Mouse (Mus musculus): ENCODE measurements around the gene Wtip. TPM values are rescaled to one million over a fixed set of nuclear protein-coding genes. Genes with fewer than 3 reads are reported as not detected.
"Not testable (repeated sequence)": the region's sequence is repeated elsewhere in the genome, so short reads cannot be mapped to it uniquely, and the experiment has no call there.

Wtip gene
- polyA plus RNA-seq (2012; ENCODE audit: insufficient read depth, low replicate concordance): 1.2 and 1.7 TPM in 2 replicates

DNA sequence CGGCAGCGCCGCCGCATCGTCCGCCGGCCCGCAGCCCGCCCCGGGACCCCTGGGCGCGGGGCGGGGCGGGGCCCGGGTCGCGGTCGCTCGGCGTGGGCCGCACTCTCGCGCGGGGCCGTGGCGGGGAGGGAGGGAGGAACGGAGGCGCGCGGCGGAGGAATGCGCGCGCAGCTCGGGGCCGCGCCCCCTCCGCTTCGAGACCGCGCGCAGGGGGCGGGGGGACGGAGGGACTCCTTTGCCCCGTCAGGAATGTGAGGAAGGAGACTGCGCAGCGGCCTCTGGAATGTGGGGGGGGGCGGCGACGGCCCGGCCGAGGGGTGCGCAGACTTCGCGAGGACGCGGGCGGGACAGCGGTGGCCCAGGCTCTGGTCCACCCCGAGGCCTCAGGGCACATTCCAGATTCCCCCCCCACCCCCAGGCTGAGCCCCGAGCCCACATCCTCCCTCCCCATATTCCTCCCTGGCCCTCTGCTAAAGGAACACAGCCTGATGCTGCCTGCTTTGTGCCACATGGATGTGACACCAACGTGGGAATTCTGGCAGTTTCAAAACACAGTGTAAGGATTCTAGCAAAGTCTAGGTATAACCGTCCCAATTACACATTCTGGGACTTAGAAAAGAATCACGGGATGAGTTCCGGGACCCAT is at the start of gene Wtip:
Gene Wtip, minus strand, starts transcription at position 152 of the 646 bp plus-strand sequence.
- peaks cover 63% of the 10 kb centered on the region for H3K27me3 ChIP-seq (replicated peaks)
- peaks cover 12% of the 10 kb centered on the region for H3K4me1 ChIP-seq
- no peaks in the 10 kb centered on the region for H3K36me3 ChIP-seq (replicated peaks; ENCODE audit: low read length)
- TF ChIP-seq FLI1 (IDR thresholded peaks at IDR 0.05; ENCODE audit: low read length) (no peak), GATA1 (IDR thresholded peaks at IDR 0.05; ENCODE audit: borderline replicate concordance, low read length) (no peak)
- H3K9me3 ChIP-seq: no peaks in the 10 kb centered on the region
- peak within 1 kb of the TSS; percentile 89 for H3K4me3 ChIP-seq (replicated peaks)

DNA sequence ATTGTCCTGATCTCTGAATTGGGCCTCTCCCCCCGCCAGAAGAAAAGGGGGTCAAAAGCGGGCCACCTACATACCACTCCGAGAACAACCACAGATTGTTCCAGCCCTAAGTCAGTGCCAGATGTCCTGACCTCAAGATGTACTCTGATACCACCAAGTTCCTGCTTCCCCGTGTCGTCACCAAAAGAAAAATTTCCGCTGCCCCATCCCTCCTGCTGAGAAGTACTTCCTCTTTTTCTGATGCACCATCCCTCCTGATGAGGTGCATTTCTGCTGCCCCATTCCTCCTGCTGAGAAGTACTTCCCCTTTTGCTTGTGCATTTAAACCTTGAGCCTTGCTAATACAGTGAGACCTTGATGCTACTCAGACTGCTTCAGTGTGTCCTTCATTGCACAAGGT is 43.2 kb upstream of the Wtip start:
- H3K27me3 ChIP-seq (replicated peaks); H3K4me3 ChIP-seq (replicated peaks); H3K4me1 ChIP-seq; H3K36me3 ChIP-seq (replicated peaks; ENCODE audit: low read length): not testable (repeated sequence)
- peaks cover 18% of the 10 kb centered on the region for H3K9me3 ChIP-seq

DNA sequence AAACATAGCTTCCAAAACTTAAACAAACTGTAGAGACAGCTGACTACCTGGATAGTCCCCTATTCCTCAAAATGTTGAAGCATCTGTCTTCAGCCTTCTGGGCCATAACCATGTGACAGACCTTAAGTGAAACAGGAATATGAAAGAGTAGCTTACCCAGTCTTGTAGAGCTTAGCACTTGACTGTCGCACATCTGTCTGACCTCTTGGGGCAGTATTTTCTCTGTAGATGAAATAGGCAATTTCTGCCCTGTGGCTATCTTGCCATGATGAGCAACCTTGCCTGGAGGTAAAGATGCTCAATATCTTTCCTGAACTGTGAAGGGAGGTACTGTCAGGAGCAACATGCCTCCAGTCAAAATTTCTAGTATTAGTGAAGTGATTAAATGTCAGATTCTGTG is 39.2 kb upstream of the Wtip start:
- Histone ChIP-seq H3K4me1 (peaks cover 13% of the 10 kb centered on the region), H3K9me3 (peaks cover 12% of the 10 kb centered on the region), H3K27me3 (replicated peaks) (no peaks in the 10 kb centered on the region), H3K36me3 (replicated peaks; ENCODE audit: low read length) (no peaks in the 10 kb centered on the region), H3K4me3 (replicated peaks) (no peak overlapping the region)
- TF ChIP-seq FLI1 (IDR thresholded peaks at IDR 0.05; ENCODE audit: low read length) (no peak), GATA1 (IDR thresholded peaks at IDR 0.05; ENCODE audit: borderline replicate concordance, low read length) (no peak)

DNA sequence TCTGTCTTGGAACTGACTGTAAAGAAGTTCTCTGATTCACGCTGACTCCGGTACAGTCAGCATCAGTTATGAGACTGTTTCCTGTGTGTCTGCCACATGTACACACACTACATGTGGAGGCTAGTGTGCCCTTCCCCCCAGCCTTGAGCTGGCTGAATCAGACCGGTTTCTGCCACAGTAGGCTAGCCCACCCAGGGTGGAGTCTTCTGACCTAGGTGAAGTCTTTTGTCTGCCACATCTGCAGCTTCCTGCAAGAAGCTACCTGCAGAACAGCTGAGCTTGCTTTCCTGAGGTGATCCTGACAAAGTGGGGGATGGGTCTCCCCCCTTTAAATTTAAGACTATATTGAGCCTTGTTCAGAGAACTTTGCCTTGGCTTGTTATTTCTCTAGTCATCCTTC is 36.4 kb upstream of the Wtip start, which contains the start of gene Uba2:
Gene Uba2, minus strand, starts transcription at position 146 of the 400 bp plus-strand sequence.
- Histone ChIP-seq H3K27me3 (replicated peaks) (no peaks in the 10 kb centered on the region), H3K36me3 (replicated peaks; ENCODE audit: low read length) (peaks cover 17% of the 10 kb centered on the region), H3K4me1 (peaks cover 21% of the 10 kb centered on the region), H3K9me3 (no peaks in the 10 kb centered on the region), H3K4me3 (replicated peaks) (peak within 1 kb of the TSS; percentile 97)
- no peak for TF ChIP-seq FLI1 (IDR thresholded peaks at IDR 0.05; ENCODE audit: low read length)
- no peak for TF ChIP-seq GATA1 (IDR thresholded peaks at IDR 0.05; ENCODE audit: borderline replicate concordance, low read length)

DNA sequence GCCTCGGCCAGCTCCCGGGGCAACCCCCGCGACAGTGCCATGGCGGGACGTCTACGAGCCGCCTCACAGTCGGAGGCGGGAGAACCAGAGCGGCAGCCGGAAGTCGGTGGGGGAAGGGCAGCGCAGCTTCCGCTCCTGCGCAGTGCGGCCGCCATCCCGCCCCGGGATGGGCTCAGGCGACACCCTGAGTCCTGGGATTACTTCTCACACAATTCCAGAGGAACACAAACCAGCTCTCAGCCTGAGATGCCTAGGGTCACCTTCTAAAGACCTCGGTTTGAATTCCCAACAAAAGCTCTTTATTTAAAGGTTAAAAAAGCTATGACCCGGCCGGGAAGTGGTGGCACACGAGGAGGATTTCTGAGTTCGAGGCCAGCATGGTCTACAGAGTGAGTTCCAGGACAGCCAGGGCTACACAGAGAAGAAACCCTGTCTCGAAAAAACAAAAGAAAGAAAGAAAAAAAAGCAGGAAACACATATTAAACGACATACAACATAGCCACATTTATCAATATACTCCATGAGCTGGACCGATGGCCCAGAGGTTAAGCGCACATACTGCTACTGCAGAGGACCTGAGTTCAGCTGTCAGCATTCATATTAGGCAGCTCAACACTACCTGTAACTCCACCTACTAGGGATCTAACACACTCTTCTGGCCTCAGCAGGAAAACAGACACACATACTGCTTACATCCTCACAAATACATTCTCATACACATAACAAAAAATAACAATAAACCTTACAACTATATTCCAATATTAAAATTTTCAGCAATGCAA is 35.6 kb upstream of the Wtip start:
- Histone ChIP-seq H3K9me3 (no peaks in the 10 kb centered on the region), H3K27me3 (replicated peaks) (no peaks in the 10 kb centered on the region), H3K4me1 (peaks cover 21% of the 10 kb centered on the region), H3K36me3 (replicated peaks; ENCODE audit: low read length) (peaks cover 23% of the 10 kb centered on the region), H3K4me3 (replicated peaks) (peak overlapping the region; percentile 97)
- TF ChIP-seq GATA1 (IDR thresholded peaks at IDR 0.05; ENCODE audit: borderline replicate concordance, low read length) (no peak), FLI1 (IDR thresholded peaks at IDR 0.05; ENCODE audit: low read length) (peak; percentile 75; the same call in 1 of the 2 replicates)

DNA sequence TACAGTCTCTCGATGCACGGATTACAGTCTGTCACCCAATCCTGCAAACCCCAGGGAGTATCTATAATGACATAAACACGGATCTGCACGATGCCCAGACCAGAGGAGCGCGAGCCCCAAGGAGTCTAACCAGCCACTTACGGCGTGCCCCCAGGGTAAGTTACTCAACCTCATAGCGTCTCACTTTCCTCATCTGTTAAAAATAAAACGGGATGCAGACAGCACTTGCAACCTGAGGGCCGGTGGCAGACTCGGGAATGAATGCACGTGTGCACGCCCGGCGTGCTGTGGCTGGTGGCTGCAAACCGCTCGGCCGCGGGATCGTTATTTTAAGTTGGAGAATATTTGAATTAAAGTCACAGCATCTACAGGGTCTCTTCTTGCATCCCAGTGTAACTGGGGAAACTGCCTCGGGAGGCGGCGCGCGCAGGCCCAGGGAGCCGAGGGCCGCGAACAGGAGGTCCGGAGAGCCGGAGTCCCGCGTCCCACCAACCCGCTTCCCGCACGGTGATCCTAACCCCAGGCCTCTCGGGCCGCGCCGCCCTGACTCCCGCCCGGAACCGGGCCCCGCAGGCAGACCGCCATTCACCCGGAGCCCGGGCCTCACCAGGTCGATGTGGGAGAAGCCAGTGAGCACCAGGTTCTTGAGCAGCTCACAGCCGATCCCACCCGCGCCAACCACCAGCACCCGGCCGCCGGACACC is 34.9 kb upstream of the Wtip start:
- Histone ChIP-seq H3K9me3 (no peaks in the 10 kb centered on the region), H3K36me3 (replicated peaks; ENCODE audit: low read length) (peaks cover 31% of the 10 kb centered on the region), H3K27me3 (replicated peaks) (no peaks in the 10 kb centered on the region), H3K4me3 (replicated peaks) (peak overlapping the region; percentile 97), H3K4me1 (peaks cover 21% of the 10 kb centered on the region)
- no peak for TF ChIP-seq FLI1 (IDR thresholded peaks at IDR 0.05; ENCODE audit: low read length)
- TF ChIP-seq GATA1 (IDR thresholded peaks at IDR 0.05; ENCODE audit: borderline replicate concordance, low read length): no peak

DNA sequence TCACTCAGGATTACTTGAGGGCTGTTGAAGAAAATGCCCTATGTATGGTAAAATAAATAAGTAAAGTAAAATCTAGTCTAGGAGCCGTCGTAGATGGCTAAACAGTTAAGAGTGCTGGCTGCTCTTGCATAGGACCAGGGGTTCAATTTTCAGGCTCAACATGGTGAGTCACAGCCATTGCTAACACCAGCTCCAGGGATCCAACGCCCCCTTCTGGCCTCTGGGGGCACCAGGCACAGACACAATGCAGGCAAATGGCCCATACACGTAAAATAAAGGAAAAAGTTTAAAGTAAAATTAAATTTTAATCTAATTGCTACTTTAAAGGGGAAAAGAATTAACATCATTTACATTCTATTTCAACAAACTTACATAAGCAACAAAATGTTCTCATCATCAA is 33.8 kb upstream of the Wtip start:
- Histone ChIP-seq H3K9me3 (no peaks in the 10 kb centered on the region), H3K27me3 (replicated peaks) (no peaks in the 10 kb centered on the region), H3K4me1 (peaks cover 21% of the 10 kb centered on the region), H3K4me3 (replicated peaks) (peak overlapping the region; percentile 57), H3K36me3 (replicated peaks; ENCODE audit: low read length) (peaks cover 41% of the 10 kb centered on the region)
- no peak for TF ChIP-seq GATA1 (IDR thresholded peaks at IDR 0.05; ENCODE audit: borderline replicate concordance, low read length)
- TF ChIP-seq FLI1 (IDR thresholded peaks at IDR 0.05; ENCODE audit: low read length): no peak

DNA sequence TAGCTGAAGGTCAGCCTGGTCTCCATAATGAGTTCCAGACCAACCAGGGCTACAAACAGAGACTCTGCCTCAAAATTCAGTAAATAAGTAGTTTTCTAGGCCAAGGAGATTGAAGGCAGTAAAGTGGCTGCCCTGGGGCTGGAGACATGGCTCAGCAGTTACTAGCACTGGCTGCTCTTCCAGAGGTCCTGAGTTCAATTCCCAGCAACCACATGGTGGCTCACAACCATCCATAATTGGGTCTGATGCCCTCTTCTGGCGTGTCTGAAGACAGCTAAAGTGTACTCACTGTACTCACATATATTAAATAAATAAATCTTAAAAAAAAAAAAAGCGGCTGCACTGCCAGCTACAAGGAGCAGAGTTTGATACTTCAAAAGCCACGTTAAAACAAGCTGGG is 32.9 kb upstream of the Wtip start:
- no peak overlapping the region for H3K4me3 ChIP-seq (replicated peaks)

DNA sequence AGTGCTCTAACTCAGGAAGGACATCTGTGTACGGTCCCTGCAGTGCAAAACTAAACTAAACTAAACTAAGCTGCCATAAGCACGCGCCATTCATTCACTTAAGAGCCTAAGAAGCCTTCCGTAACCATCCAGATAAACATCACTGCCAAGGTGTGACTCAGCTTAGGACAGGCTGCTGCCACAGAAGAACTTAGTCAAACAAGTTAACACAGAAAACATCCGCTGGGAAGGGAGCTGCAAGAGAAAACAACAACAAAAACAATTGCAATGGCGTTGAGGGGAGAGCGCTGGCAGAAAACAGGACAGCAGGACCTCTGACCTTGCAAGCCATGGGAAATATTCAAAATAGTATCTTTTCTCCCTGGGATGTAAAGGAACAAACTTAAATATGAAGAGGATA is 31.6 kb upstream of the Wtip start:
- no peak overlapping the region for H3K4me3 ChIP-seq (replicated peaks)
- peaks cover 62% of the 10 kb centered on the region for H3K36me3 ChIP-seq (replicated peaks; ENCODE audit: low read length)
- H3K4me1 ChIP-seq: peaks cover 21% of the 10 kb centered on the region
- no peaks in the 10 kb centered on the region for H3K27me3 ChIP-seq (replicated peaks)
- no peak for TF ChIP-seq FLI1 (IDR thresholded peaks at IDR 0.05; ENCODE audit: low read length)
- no peak for TF ChIP-seq GATA1 (IDR thresholded peaks at IDR 0.05; ENCODE audit: borderline replicate concordance, low read length)
- no peaks in the 10 kb centered on the region for H3K9me3 ChIP-seq

More for the DNA sequence above, 32.9 kb upstream of the Wtip start:
- Histone ChIP-seq H3K4me1 (peaks cover 21% of the 10 kb centered on the region), H3K27me3 (replicated peaks) (no peaks in the 10 kb centered on the region), H3K36me3 (replicated peaks; ENCODE audit: low read length) (peaks cover 50% of the 10 kb centered on the region), H3K9me3 (no peaks in the 10 kb centered on the region)
- TF ChIP-seq GATA1 (IDR thresholded peaks at IDR 0.05; ENCODE audit: borderline replicate concordance, low read length): no peak
- no peak for TF ChIP-seq FLI1 (IDR thresholded peaks at IDR 0.05; ENCODE audit: low read length)

DNA sequence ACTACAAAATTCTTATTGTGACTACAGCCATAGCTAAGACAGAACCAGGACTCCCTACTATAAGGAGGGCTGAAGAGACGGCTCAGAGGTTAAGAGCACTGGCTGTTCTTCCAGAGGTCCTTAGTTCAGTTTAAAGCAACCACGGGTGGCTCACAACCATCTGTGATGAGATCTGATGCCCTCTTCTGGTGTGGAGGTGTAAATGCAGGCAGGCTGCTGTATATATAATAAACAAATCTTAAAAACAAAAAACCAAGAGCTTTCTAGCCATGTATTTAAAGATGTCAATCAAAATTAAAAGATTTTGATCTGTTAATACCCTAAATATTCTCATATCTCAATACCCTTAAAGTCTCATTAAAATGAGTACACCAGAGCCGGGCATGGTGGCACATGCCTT is 26.1 kb upstream of the Wtip start:
- Histone ChIP-seq H3K9me3 (no peaks in the 10 kb centered on the region), H3K36me3 (replicated peaks; ENCODE audit: low read length) (peaks cover 95% of the 10 kb centered on the region), H3K27me3 (replicated peaks) (no peaks in the 10 kb centered on the region), H3K4me1 (no peaks in the 10 kb centered on the region), H3K4me3 (replicated peaks) (no peak overlapping the region)
- TF ChIP-seq FLI1 (IDR thresholded peaks at IDR 0.05; ENCODE audit: low read length) (no peak), GATA1 (IDR thresholded peaks at IDR 0.05; ENCODE audit: borderline replicate concordance, low read length) (no peak)

Measured in megakaryocyte, embryonic 14.5 days (primary cell).